Mouse (Mus musculus): Measurements from ENCODE around the gene Ptch2. TPM values are rescaled to one million over a fixed set of nuclear protein-coding genes. Genes with fewer than 3 reads are reported as not detected.
A peak's percentile ranks its signal among the peaks of the same experiment; 100 is the strongest.

Ptch2 gene
- total RNA-seq, 2 experiments from 2014 or later: 4.0 to 5.0 TPM

GRCm38 (mm10) chr4:117155020-117155791 is 59.3 kb downstream of the Ptch2 start:
- no peak for DNase-seq

GRCm38 (mm10) chr4:117155792-117156355 is 60.0 kb downstream of the Ptch2 start, which contains the start of gene Rps8:
TSS of gene Rps8 (minus strand) at chr4:117156243.
- peak; percentile 88 for DNase-seq

- DNase-seq: no peak
Measured at GRCm38 (mm10) chr4:117156372-117156771, 60.5 kb downstream of the Ptch2 start.

GRCm38 (mm10) chr4:117159666-117160065 is 63.8 kb downstream of the Ptch2 start:
- no peak for DNase-seq

GRCm38 (mm10) chr4:117161183-117161582 is 65.3 kb downstream of the Ptch2 start:
- no peak for DNase-seq

Small RNAs within 50 kb of the gene (microRNA-seq; reads per million reads assigned to microRNA genes)
- gene Gm22398: 0 reads per million in 2 experiments

Other genes with a start within 250 kb of the Ptch2 start
- gene Zswim5, start 218.7 kb upstream of the Ptch2 start, total RNA-seq (2021): 1 to 10 TPM; 2.1 to 2.4 TPM
- gene Urod, start 101.7 kb upstream of the Ptch2 start, total RNA-seq (2021): 10 to 100 TPM; 80.0 to 83.1 TPM
- gene Hectd3, start 100.8 kb upstream of the Ptch2 start, total RNA-seq (2021): 10 to 100 TPM; 11.3 to 15.1 TPM
- 10 to 100 TPM; 19.1 to 20.1 TPM for gene Eif2b3, start 76.7 kb upstream of the Ptch2 start, total RNA-seq (2021)
- 1 to 10 TPM; 4.6 to 5.9 TPM for gene Btbd19, start 29.6 kb downstream of the Ptch2 start, total RNA-seq (2021)
- not detected for gene Tctex1d4, start 30.7 kb downstream of the Ptch2 start, total RNA-seq (2021)
- gene Plk3, start 37.9 kb downstream of the Ptch2 start, total RNA-seq (2021): 1 to 10 TPM; 5.0 to 5.8 TPM
- 100 to 1,000 TPM; 952 to 961 TPM for gene Rps8, start 60.2 kb downstream of the Ptch2 start, total RNA-seq (2021)
- gene Kif2c, start 86.6 kb downstream of the Ptch2 start, total RNA-seq (2021): 10 to 100 TPM; 17.7 to 19.7 TPM
- gene Tmem53, start 155.9 kb downstream of the Ptch2 start, total RNA-seq (2021): 10 to 100 TPM; 25.5 to 27.1 TPM
- under 1 TPM; 0.38 to 0.43 TPM for gene Armh1, start 156.1 kb downstream of the Ptch2 start, total RNA-seq (2021)